Mouse (Mus musculus) adrenal gland, postnatal 10 days (tissue): ENCODE results near the gene Sox6. TPM values are rescaled to one million over a fixed set of nuclear protein-coding genes. Genes with fewer than 3 reads are reported as not detected.

ENCODE experiments used
- total RNA-seq, 2 experiments: library from RNA; stranded (reverse); gene quantifications; 2 replicates each; pipeline ENCODE4 v1.2.3; 2021

Sox6 gene
- total RNA-seq, 2 experiments from 2014 or later, result 40.0 to 42.9 TPM

Other genes with a start within 250 kb of the Sox6 start
- gene 1110004F10Rik, start 601 bp upstream of the Sox6 start, total RNA-seq, result 10 to 100 TPM; 91.7 to 93.5 TPM
- gene Gm4353, start 45.8 kb upstream of the Sox6 start, total RNA-seq, result 1 to 10 TPM; 3.4 to 3.9 TPM